In genomic region chr10:42762670-42763058, GRCm38 (mm10) we compare ENCODE assay signal across 8 mouse cellular contexts. TPM values are rescaled to one million over a fixed set of nuclear protein-coding genes. Genes with fewer than 3 reads are reported as not detected.
A peak's percentile ranks its signal among the peaks of the same experiment; 100 is the strongest.
DNase-seq lines count a peak whose midpoint lies in the region; ATAC-seq and TF ChIP-seq lines count a peak whose summit lies in the region.

No protein-coding gene starts in this region.

- H3K27ac ChIP-seq in heart, embryonic 10.5 days, result peak overlapping the region; percentile 99
- H3K27ac ChIP-seq in forebrain, postnatal 0 days (ENCODE audit: low read depth, low read length), result peak overlapping the region; percentile 92
- H3K27ac ChIP-seq in macrophage, result peak overlapping the region; percentile 57

- no peak for TF ChIP-seq CTCF in G1E (IDR thresholded peaks at IDR 0.05; ENCODE audit: low read depth, low read length)
- TF ChIP-seq CTCF in forebrain, postnatal 0 days (IDR thresholded peaks at IDR 0.05; ENCODE audit: low read depth), result no peak

- peak overlapping the region; percentile 96 for H3K9ac ChIP-seq in forebrain, postnatal 0 days

- H3K36me3 ChIP-seq in heart, embryonic 10.5 days, result 0 out of 2 replicates have a peak, but pooled peaks cover 2% of the 10 kb centered on the region
- H3K36me3 ChIP-seq in G1E (replicated peaks), result peaks cover 3% of the 10 kb centered on the region
- H3K36me3 ChIP-seq in forebrain, postnatal 0 days (ENCODE audit: insufficient read depth), result no peaks in the 10 kb centered on the region
- H3K36me3 ChIP-seq in macrophage (ENCODE audit: inconsistent target), result no peaks in the 10 kb centered on the region

- no peaks in the 10 kb centered on the region for H3K27me3 ChIP-seq in heart, embryonic 10.5 days (ENCODE audit: insufficient read depth, poor library complexity, severe bottlenecking)
- peaks cover 6% of the 10 kb centered on the region for H3K27me3 ChIP-seq in G1E (ENCODE audit: insufficient read depth, low read length)
- H3K27me3 ChIP-seq in forebrain, postnatal 0 days (ENCODE audit: insufficient read depth, low read length), result no peaks in the 10 kb centered on the region

- WGBS in heart, embryonic 10.5 days, result 1% methylated on average over 6 of the region's 6 CpGs
- under 1% methylated on average over 6 of the region's 6 CpGs for WGBS in forebrain, postnatal 0 days
- 3% methylated on average over 6 of the region's 6 CpGs for WGBS in macrophage (ENCODE audit: missing documents)

- peaks cover 15% of the 10 kb centered on the region for H3K4me1 ChIP-seq in heart, embryonic 10.5 days
- peaks cover 4% of the 10 kb centered on the region; the same call in 1 of the 2 replicates for H3K4me1 ChIP-seq in G1E (ENCODE audit: insufficient read depth, low read depth, low read length)
- peaks cover 17% of the 10 kb centered on the region; the same call in 1 of the 2 replicates for H3K4me1 ChIP-seq in forebrain, postnatal 0 days (ENCODE audit: insufficient read depth)

- no peaks in the 10 kb centered on the region for H3K9me3 ChIP-seq in heart, embryonic 10.5 days
- no peaks in the 10 kb centered on the region for H3K9me3 ChIP-seq in G1E (replicated peaks)
- H3K9me3 ChIP-seq in forebrain, postnatal 0 days (ENCODE audit: low read length), result no peaks in the 10 kb centered on the region

- H3K4me2 ChIP-seq in forebrain, postnatal 0 days (ENCODE audit: low read depth), result peak overlapping the region; percentile 72

- intact Hi-C loops in heart, postnatal 25 days (cut with DNase I), result loop anchor here (5.0 to 10.0 kb wide), 3 partner anchors 258 to 950 kb away; partner anchors contain the start of genes 1700021F05Rik and Snx3

- ATAC-seq in G1E (ENCODE audit: extremely low read depth, insufficient number of reproducible peaks, low FRiP score, poor library complexity, severe bottlenecking), result no peak
- ATAC-seq in forebrain, postnatal 0 days, result no peak

- H3K4me3 ChIP-seq in heart, embryonic 10.5 days, result peak overlapping the region; percentile 98
- H3K4me3 ChIP-seq in G1E (ENCODE audit: low read depth, low read length) (peak overlapping the region; percentile 88), macrophage (ENCODE audit: inconsistent target) (peak overlapping the region; percentile 91)
- peak overlapping the region; percentile 98 for H3K4me3 ChIP-seq in forebrain, postnatal 0 days (ENCODE audit: low read depth, low read length)

- no peak for DNase-seq in heart, embryonic 10.5 days (ENCODE audit: low spot score)
- DNase-seq in heart, postnatal 25 days (ENCODE audit: low spot score), result no peak
- no peak for DNase-seq in G1E (ENCODE audit: low spot score)
- no peak for DNase-seq in forebrain, postnatal 0 days
- DNase-seq in layer of hippocampus, postnatal 25 days (ENCODE audit: extremely low spot score in 1 of 2, low spot score in 1 of 2), result no peak
- no peak for DNase-seq in cerebellum, postnatal 4 days (ENCODE audit: low spot score in 2 of 2)
- DNase-seq in spleen, adult 18-20 months, result no peak

- peaks cover 58% of the 10 kb centered on the region for H3K79me2 ChIP-seq in macrophage (ENCODE audit: inconsistent target)

RNA-seq across cellular contexts. Expression of gene Sec63, which starts 1.4 kb away (rescaled TPM):
- polyA plus RNA-seq in heart, embryonic 10.5 days (2016; fragmentation: Nextera tagmentation; extraction: Ambion mirVana), result 18.6 and 28.4 TPM in 2 replicates
- 10 to 100 TPM; 20.6 to 22.3 TPM for total RNA-seq in heart, postnatal 25 days (2021)
- total RNA-seq in G1E (2014; fragmentation: Nextera tagmentation) (17.5 and 19.8 TPM in 2 replicates), G1E (2017) (10.5 and 15.6 TPM in 2 replicates)
- polyA plus RNA-seq in G1E (2012) (3.7 and 4.0 TPM in 2 replicates), macrophage (2018) (33.2 to 118 TPM (median 35.9 TPM) in 3 replicates)
- 20.7 and 24.9 TPM in 2 replicates for total RNA-seq in forebrain, postnatal 0 days (2014; rRNA removed)
- 9.3 and 14.0 TPM in 2 replicates for polyA plus RNA-seq in forebrain, postnatal 0 days (2015; fragmentation: Nextera tagmentation; extraction: Ambion mirVana)
- 100 to 1,000 TPM in 3 of 26 experiments, 10 to 100 TPM in 23; 37.5 to 115 (median 55.9) TPM for total RNA-seq in macrophage (2018; cell fraction: chromatin; rRNA removed)
- total RNA-seq in macrophage (2018; cell fraction: cytosol; rRNA removed), result 10 to 100 TPM; 19.4 to 60.0 (median 36.0) TPM
- 10 to 100 TPM; 33.3 to 92.8 (median 51.0) TPM for total RNA-seq in macrophage (2018; cell fraction: nucleus; rRNA removed)
- 10 to 100 TPM; 44.7 to 50.9 TPM for total RNA-seq in layer of hippocampus, postnatal 25 days (2021)
